Mouse (Mus musculus) limb, embryonic 13.5 days (tissue): ENCODE data around the gene Gm28048. TPM values are rescaled to one million over a fixed set of nuclear protein-coding genes. Genes with fewer than 3 reads are reported as not detected.

Source experiments
- ATAC-seq: fragments of 200-750 bp; cut with Nextera tagmentation; 2 replicates; pipeline ENCODE4 v1.8.0; 2017; ENCODE audit warnings: low read depth, moderate number of reproducible peaks, moderate TSS enrichment; ENCODE audit not compliant: low FRiP score
- H3K27ac ChIP-seq: fragments of 300-500 bp; sonication (generic); 2 replicates; pipeline ENCODE4 v1.5.1; 2015; ENCODE audit warnings: inconsistent platforms, mild to moderate bottlenecking, moderate library complexity
- H3K27me3 ChIP-seq: fragments of 300-500 bp; sonication (generic); 2 replicates; pipeline ENCODE4 v1.6.1; 2015; ENCODE audit warnings: mild to moderate bottlenecking, inconsistent platforms
- H3K36me3 ChIP-seq: fragments of 300-500 bp; sonication (generic); 2 replicates; pipeline ENCODE4 v1.6.1; 2015; ENCODE audit warnings: inconsistent platforms, mild to moderate bottlenecking, moderate library complexity
- H3K4me1 ChIP-seq: fragments of 300-500 bp; sonication (generic); 2 replicates; pipeline ENCODE4 v1.6.1; 2015; ENCODE audit warnings: inconsistent platforms
- H3K4me2 ChIP-seq: fragments of 300-500 bp; sonication (generic); replicated peaks from 2 replicates; pipeline ENCODE4 v1.6.1; 2015; ENCODE audit warnings: inconsistent platforms, mild to moderate bottlenecking, moderate library complexity
- H3K4me3 ChIP-seq: fragments of 300-500 bp; sonication (generic); 2 replicates; pipeline ENCODE4 v1.5.1; 2015; ENCODE audit warnings: moderate library complexity, mild to moderate bottlenecking, inconsistent platforms
- H3K9ac ChIP-seq: fragments of 300-500 bp; sonication (generic); 2 replicates; pipeline ENCODE4 v1.6.1; 2015; ENCODE audit warnings: mild to moderate bottlenecking, inconsistent platforms
- H3K9me3 ChIP-seq: fragments of 300-500 bp; sonication (generic); 2 replicates; pipeline ENCODE4 v1.6.1; 2016; ENCODE audit warnings: inconsistent platforms
- WGBS: fragments of 180-500 bp; shearing (Covaris S2); methylation state at CpG from one replicate; pipeline ENCODE4 v1.1.7; 2015; 5-methylcytosine and 5-hydroxymethylcytosine counted together
- polyA plus RNA-seq: library from polyadenylated mRNA; unstranded; fragments of >200 nt; fragmentation: Nextera tagmentation; extraction: Ambion mirVana; gene quantifications from 2 replicates; pipeline ENCODE4 v1.2.1, GENCODE M21; 2015

The Gm28048 gene
- polyA plus RNA-seq, 1 experiment from 2014 or later, result 7.6 TPM

DNA sequence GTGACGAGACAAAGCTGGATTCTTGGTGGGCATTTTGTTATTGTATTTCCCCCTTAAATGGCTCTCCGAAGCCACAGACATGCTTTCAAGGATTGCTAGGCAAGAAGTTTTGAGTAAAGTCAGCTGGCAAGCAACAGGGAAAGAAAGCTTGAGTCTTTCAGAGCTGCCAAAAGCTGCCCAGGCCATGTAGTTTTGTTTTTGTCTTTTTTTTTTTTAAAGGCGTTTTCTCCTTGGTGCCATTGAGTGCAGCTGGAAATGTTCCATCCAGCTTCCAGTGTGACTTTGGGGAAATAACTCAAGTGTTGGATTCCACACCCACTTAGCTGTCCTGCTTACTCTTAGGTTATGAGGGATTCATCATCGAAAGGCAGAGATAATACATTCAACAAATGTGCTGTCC lies 120.6 kb downstream of the Gm28048 start:
- ATAC-seq, result no peak
- Histone ChIP-seq H3K27ac (no peak overlapping the region), H3K4me2 (no peak overlapping the region), H3K9ac (no peak overlapping the region), H3K4me3 (no peak overlapping the region), H3K36me3 (no peaks in the 10 kb centered on the region), H3K9me3 (no peaks in the 10 kb centered on the region), H3K27me3 (peaks cover 64% of the 10 kb centered on the region), H3K4me1 (peaks cover 22% of the 10 kb centered on the region)
- WGBS, result 63% methylated on average over 4 of the region's 4 CpGs

DNA sequence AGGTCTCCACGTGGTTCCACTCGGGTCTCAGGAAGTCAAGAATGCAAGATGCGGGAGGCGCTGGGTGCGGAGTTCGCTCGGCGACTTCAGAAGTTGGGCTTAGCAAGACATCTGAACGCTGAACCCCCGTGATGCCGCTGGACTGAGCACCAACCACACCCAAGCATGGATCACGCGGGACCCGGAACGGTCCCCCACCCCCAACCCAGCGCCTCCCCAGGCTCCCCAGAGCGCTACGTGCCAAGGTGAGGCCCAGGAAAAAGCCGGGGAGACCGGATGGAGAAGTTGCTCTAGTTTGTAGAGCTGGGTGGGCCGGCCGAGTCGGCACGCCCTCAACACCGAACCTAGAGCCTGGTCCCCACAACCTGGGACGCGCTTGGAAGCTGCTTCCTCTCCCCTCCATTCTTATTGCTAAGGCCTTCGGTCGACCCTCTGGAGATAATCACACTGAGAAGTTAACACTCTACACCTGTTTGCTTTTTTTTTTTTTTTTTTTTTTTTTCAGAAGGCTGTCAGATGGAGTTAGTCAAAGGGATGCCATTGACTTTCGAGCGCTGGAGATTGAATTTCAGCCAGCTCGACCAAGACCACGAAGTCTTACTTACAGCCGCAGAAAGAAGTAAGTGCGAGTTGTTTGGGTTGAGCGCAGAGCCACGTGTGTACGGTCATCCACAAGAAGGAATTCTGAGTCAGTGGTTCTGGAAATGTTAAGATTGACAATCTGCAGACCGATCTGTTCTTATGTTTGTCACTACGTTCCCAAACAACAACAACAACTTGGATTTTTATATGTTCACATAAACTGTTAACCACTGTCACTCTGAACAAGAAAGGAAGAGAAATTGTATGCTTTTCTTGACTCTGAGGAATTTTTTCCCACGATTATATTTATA lies 121.3 kb downstream of the Gm28048 start, which contains the start of gene B3gnt2:
Gene B3gnt2, minus strand, starts transcription at position 627 of the 893 bp plus-strand sequence.
- WGBS, result 4% methylated on average over 41 of the region's 41 CpGs
- Histone ChIP-seq H3K4me1 (peaks cover 22% of the 10 kb centered on the region), H3K9me3 (no peaks in the 10 kb centered on the region), H3K27me3 (peaks cover 68% of the 10 kb centered on the region), H3K36me3 (no peaks in the 10 kb centered on the region), H3K27ac (no peak within 1 kb of the TSS), H3K9ac (peak within 1 kb of the TSS; percentile 73), H3K4me3 (peak within 1 kb of the TSS; percentile 72), H3K4me2 (peak within 1 kb of the TSS; percentile 99)
- ATAC-seq, result peak; percentile 29; the same call in 1 of the 2 replicates

DNA sequence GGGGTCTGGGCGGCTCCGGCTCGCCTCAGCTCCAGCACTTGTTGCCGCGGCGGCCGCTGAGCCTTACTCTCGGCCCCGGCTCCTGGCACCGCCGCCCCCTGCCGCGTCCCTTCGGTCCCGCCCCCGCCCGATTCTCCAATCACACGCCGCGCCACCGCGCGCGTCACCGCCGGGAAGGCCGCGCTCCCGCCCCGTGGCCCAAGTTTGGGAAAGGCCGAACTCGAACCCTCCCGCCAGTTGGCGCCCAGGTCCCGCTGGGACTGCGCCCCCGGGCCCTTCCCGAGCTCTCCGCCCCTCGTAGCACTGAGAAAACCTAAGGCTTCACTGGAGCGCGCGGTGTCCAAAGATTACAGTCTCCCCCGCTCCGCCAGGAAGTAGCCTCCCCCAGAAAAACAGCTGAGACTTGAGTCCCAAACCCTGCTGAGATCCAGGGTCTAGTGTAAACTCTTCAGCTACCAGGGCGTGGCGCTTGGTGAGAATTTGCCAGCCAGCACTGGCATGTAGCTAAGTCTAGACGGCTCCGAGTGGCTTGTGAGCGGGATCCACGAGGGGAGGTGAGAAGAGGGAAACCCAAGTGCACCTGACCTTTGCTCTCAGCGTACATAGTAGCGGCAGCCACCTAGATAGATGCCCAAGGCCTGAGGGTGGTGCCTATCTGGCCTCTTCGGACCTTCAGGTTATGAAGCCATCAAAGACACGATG lies 122.1 kb downstream of the Gm28048 start:
- under 1% methylated on average over 55 of the region's 55 CpGs for WGBS
- Histone ChIP-seq H3K36me3 (no peaks in the 10 kb centered on the region), H3K27me3 (peaks cover 71% of the 10 kb centered on the region), H3K9ac (peak overlapping the region; percentile 73), H3K4me3 (peak overlapping the region; percentile 72), H3K9me3 (no peaks in the 10 kb centered on the region), H3K27ac (no peak overlapping the region), H3K4me1 (peaks cover 22% of the 10 kb centered on the region), H3K4me2 (peak overlapping the region; percentile 99)
- ATAC-seq, result peak; percentile 92

DNA sequence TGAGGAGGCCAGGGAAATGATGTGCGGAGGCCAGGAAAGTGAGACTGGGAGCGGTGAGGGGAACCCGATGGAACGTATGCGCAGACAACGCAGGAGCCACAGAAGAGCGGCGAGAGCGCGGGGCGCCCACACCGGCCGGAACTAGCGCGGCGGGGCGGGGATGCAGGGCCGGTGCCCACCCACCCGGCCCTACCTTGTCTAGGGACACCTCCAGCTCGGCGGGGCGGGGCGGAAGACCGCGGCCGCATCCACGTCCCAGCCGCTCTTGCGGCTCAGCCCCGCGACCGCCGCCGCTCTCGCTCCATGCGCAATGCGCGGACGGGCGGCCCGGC lies 122.6 kb downstream of the Gm28048 start:
- under 1% methylated on average over 41 of the region's 41 CpGs for WGBS
- peak overlapping the region; percentile 72 for H3K4me3 ChIP-seq
- no peak overlapping the region for H3K27ac ChIP-seq
- no peaks in the 10 kb centered on the region for H3K9me3 ChIP-seq
- peaks cover 22% of the 10 kb centered on the region for H3K4me1 ChIP-seq
- peak overlapping the region; percentile 99 for H3K4me2 ChIP-seq
- H3K36me3 ChIP-seq, result no peaks in the 10 kb centered on the region
- peaks cover 74% of the 10 kb centered on the region for H3K27me3 ChIP-seq
- ATAC-seq, result peak; percentile 71
- H3K9ac ChIP-seq, result peak overlapping the region; percentile 73

DNA sequence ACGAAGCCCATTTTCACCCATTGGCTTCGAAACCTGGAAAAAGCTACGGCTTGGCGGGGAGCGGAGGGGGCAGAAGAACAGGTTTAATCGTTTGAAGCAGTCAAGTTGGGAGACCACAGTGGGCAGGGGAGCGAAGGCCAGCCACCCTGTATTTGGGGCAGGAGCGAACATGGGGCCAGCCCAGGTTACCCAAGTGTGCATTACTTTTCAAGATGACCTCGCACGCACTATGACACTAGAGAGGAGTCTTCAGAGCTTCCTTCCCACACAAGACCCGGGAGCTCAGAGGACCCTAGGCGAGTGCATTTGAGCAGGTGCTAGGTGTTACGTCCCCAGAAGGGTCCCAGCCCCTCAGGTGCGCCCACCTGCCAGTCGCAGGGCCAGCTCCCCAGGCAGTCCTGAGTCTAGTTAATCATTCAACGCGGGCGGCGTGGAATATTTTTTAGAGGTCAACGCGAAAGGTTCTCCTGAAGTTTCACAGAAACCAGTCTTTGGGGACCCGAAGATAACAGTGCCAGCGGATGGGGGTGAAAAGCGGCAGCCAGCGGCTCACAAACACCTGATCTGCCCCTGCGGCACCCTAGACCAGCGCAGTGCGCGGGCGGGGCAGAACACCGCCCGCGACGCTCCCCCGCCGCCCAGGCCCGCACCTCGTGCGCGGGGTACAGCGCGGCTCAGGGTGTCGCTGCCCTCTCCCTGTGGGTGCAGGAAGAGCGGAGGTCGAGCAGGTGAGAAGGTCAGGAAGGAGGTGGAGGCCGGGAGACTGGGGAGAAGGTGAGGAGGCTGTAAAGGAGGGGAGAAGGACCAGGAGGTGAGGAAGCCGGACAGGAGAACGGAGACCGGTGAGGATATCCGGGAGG lies 123.2 kb downstream of the Gm28048 start:
- peak overlapping the region; percentile 72 for H3K4me3 ChIP-seq
- 2% methylated on average over 50 of the region's 50 CpGs for WGBS
- H3K4me2 ChIP-seq, result peak overlapping the region; percentile 99
- peak overlapping the region; percentile 73 for H3K9ac ChIP-seq
- no peaks in the 10 kb centered on the region for H3K9me3 ChIP-seq
- H3K27ac ChIP-seq, result no peak overlapping the region
- H3K27me3 ChIP-seq, result peaks cover 72% of the 10 kb centered on the region
- ATAC-seq, result peak; percentile 4; the same call in 1 of the 2 replicates
- peaks cover 22% of the 10 kb centered on the region for H3K4me1 ChIP-seq
- no peaks in the 10 kb centered on the region for H3K36me3 ChIP-seq

DNA sequence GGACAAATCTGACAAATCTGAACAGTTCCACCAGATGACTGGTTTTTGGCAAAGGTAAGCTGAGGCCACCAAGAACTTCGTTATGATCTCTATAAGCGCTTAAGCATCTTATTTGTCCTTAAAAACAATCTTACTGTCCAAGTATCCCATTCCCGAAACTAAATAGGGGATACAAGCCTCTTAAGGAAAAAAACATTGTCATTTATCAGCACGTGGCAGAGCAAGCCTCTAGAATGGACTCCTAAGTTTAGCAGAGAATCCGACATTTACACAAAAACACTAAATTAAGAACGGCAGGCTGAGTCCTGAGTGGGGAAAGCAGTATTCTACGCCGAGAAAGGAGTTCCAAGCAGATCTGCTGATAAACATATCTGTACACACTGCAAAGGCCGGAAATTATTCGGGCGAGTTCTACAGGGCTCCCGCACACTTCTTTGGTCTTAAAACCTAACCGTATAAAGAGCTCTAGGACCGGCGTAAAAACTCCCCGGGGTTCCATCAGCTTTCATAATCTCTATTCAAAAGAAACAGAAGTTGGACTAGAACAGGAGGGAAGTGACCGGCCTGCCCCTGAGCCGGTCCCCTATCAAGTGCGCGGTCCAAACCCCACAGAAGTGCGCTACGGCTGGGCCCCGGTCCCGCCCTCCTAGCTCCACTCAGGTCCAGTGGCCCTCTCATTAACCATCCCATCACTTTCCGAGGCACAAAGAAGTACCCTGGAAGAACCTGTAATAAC lies 124.0 kb downstream of the Gm28048 start:
- H3K4me1 ChIP-seq, result peaks cover 22% of the 10 kb centered on the region
- H3K27ac ChIP-seq, result no peak overlapping the region
- H3K27me3 ChIP-seq, result peaks cover 64% of the 10 kb centered on the region
- no peak for ATAC-seq
- H3K9me3 ChIP-seq, result no peaks in the 10 kb centered on the region
- 17% methylated on average over 25 of the region's 25 CpGs for WGBS
- peak overlapping the region; percentile 99 for H3K4me2 ChIP-seq
- H3K4me3 ChIP-seq, result peak overlapping the region; percentile 72
- H3K9ac ChIP-seq, result peak overlapping the region; percentile 73; the same call in 1 of the 2 replicates
- no peaks in the 10 kb centered on the region for H3K36me3 ChIP-seq

DNA sequence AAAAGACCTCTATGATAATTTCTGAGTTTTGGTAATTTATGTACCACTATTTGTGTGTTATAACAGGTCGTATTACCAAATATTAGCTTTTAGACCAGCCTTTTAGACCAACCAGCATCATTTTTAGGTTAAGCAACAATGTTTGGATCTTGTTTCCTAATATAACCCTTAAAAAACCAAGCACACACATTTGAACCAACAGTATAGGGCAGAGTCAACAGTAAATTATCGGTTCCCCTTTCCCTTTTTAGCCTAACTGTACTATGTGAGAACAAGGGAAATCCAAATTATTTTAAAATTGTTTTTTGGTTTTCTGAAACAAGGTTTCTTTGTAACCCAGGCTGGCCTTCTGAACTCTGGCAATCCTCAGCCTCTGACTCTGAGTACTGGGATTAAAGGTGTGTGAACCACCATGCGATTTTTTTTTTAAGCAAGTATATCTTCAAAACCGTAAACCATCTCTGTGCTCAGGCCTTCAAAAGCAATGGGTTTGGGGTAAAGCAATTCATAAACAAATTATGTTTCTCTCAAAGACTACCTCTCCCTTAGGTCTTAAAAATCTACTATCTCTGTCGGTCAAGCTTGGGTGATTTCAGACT lies 124.7 kb downstream of the Gm28048 start:
- Histone ChIP-seq H3K4me2 (peak overlapping the region; percentile 99), H3K4me3 (0 out of 2 replicates have a peak overlapping the region, but pooled peaks have one; percentile 72), H3K4me1 (peaks cover 22% of the 10 kb centered on the region), H3K9me3 (no peaks in the 10 kb centered on the region), H3K9ac (no peak overlapping the region), H3K27ac (no peak overlapping the region), H3K27me3 (peaks cover 60% of the 10 kb centered on the region), H3K36me3 (no peaks in the 10 kb centered on the region)
- ATAC-seq, result no peak
- WGBS, result 74% methylated on average over 5 of the region's 5 CpGs

DNA sequence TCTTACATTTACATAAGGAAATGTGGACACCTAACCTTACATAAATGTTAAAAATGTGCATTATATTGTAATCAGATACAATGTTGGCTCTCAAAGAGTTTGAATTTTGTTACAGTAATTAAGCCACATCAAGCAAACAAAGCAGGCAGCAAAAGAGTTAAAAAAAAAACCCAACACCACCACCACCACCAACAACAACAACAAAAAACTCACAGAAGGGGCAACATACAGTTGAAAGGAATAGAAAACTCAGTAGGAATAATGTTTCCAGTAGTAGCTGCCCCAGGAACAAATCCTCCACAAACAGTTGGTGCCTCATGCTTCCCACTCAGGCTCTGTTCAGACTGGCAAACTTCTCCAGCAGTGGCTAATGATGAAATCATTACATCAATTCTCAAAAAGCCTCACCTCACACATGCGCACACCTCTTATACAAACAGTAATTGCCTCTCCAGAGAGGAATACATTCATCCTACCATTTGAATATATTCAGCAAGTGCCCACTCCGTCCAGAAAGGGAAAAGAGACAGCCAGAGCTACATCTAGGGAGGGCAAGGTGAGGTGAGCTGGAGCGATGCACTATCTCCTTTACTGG lies 125.4 kb downstream of the Gm28048 start:
- Histone ChIP-seq H3K4me3 (no peak overlapping the region), H3K27ac (no peak overlapping the region), H3K9ac (no peak overlapping the region), H3K9me3 (no peaks in the 10 kb centered on the region), H3K36me3 (no peaks in the 10 kb centered on the region), H3K4me2 (no peak overlapping the region), H3K27me3 (peaks cover 53% of the 10 kb centered on the region), H3K4me1 (peaks cover 22% of the 10 kb centered on the region)
- ATAC-seq, result no peak
- 86% methylated on average over 3 of the region's 3 CpGs for WGBS

DNA sequence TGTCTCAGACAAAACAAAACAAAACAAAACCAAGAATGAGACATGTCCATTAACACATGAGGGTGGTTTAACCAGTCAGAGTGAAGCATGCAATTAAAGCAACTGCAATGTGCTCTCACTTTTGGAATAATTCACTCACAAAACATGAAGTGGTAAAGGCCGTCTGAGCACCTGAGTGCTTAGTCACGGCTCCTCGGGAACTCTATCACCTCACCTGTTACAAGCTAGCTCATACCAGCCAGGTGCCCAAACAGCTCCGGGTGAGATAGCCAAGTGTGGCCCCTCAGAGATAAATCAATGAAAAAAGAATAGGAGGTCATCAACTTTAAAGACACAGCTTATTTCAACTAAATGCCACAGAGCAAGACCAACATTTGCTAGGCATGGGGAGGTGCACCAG lies 127.3 kb downstream of the Gm28048 start:
- Histone ChIP-seq H3K9ac (no peak overlapping the region), H3K4me1 (peaks cover 14% of the 10 kb centered on the region), H3K36me3 (no peaks in the 10 kb centered on the region), H3K27ac (no peak overlapping the region), H3K27me3 (peaks cover 41% of the 10 kb centered on the region), H3K4me2 (no peak overlapping the region), H3K4me3 (no peak overlapping the region), H3K9me3 (no peaks in the 10 kb centered on the region)
- ATAC-seq, result no peak
- 79% methylated on average over 4 of the region's 4 CpGs for WGBS

DNA sequence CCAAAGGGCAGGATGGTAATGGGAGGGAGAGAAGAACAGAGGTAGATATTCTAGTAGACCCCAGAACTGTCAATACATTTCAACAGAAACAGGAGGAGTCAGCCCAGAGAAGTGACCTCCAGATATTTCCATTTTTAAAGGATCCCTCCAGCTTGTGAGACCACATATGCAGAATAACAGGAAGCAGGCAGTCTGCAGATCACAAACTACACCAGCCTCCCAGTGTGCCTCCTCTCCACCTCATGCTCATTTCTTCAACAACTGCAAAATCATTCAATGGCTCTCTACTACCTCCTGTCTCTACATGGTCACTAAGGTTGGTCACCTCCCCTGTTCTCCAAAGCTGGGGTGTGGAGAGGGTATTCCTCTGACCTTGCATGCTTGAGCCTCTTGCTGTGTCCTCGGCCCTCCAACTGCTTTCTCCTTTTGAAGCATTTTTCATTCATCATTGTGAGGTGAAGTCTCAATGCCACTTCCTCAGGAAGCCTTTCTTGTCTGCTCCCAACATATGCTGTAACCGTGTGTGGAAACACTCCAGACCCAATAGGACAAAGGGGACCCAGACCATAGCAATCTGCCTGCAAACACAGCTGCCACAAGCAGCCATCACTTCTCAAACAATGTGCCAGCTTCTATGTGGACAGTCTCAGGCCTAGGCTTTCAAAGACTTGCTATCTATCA lies 128.3 kb downstream of the Gm28048 start:
- H3K27me3 ChIP-seq, result peaks cover 35% of the 10 kb centered on the region
- no peak overlapping the region for H3K4me2 ChIP-seq
- peaks cover 8% of the 10 kb centered on the region for H3K4me1 ChIP-seq
- 68% methylated on average over 2 of the region's 2 CpGs for WGBS
- no peak overlapping the region for H3K9ac ChIP-seq
- H3K27ac ChIP-seq, result no peak overlapping the region
- H3K9me3 ChIP-seq, result no peaks in the 10 kb centered on the region
- no peak overlapping the region for H3K4me3 ChIP-seq
- no peaks in the 10 kb centered on the region for H3K36me3 ChIP-seq
- ATAC-seq, result no peak
